Mouse (Mus musculus) NIH3T3 (cell line): ENCODE measurements around the gene Kcnab2.
A peak's percentile ranks its signal among the peaks of the same experiment; 100 is the strongest.

Source experiments
- DNase-seq: peaks from one replicate; pipeline ENCODE4 v3.0.0-alpha.2; 2012; ENCODE audit warnings: low read depth

The Kcnab2 gene

DNA sequence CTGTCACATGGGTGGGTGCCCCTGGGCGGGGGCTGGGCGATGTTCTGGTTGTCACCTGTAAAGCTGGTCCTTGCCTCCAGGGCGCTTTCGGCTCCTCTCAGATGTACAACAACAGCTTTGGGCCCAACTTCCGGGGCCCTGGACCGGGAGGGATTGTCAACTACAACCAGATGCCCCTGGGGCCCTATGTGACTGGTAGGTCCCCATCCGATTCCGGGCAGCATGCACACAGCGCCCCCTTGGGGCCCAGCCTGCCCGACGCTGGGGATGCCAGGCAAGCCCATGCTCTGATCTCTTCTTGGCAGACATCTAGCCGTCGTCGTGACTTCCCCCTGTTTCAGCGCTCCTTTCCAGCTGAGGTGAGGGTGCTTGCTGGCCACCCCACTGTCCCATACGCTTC lies 92.0 kb downstream of the Kcnab2 start:
- DNase-seq: no peak

DNA sequence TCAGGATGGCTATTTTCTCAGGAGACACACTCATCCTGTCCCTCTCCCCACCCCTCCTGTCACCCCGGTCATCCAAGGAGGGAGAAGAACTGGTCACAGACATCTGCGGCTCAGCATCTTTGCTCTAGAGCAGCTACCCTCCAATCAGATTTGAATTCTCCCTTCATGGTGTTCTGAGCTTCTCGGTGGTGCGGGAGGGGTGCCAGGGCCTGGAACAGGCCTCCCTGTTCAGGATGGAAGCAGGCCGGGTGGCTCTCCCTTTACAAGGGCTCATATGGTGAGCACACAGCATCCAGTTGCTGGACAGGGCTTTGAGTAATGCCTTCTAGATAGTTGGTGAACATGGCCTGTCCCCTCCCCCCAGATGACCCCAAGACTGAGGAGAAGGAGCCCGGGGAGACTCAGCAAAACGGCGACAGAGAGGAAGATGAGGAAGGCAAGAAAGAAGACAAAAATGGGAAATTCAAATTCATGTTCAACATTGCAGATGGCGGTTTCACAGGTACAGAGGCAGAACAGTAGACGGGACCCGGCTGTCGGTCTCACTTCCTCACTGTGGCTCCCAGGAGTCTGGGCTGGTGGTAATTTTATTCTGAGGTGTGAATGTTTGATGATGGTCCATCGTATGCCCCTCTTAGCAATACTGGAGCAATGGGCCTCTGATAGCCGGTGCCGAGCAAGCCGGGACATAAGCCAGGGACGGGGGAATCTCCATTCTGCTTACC lies 95.0 kb downstream of the Kcnab2 start:
- DNase-seq: no peak

DNA sequence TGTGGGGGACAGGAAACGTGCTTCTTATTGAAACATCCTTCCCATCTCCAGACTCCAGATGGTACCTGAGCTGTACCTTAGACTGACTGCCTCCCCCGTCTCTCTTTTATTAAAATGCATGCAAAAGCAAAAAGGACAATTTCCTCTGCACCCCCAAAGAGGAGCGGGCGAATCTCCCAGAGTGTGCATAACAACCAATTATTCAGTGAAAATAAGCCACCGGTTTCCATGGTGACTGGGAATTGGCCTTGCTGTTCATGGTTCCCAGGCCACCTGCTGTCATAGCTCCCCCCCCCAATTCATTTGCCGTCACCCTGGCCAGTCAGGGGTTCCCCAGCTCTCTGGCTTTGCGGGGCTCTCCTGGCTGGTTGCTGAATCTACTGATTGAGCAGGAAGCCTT lies 112.4 kb downstream of the Kcnab2 start:
- no peak for DNase-seq

DNA sequence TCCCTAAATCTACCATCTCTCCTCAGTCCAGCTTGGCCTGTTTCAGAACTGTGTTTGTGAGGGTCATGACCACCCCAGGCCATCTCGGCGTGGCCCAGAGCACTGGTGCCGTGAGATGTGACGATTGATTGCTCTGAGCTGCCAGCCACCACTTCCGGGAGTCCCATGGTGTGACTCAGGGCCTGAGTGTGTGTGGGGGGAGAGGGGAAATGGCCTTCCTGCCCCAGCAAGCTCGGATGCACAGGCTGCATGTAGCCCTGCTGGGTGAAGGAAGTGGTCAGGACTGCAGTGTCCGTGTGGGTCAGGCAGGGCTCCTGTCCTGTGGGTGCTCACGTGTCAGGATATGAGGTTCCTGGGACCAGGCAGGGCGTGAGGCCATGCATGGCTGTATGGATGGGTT lies 115.5 kb downstream of the Kcnab2 start:
- peak; percentile 44 for DNase-seq

DNA sequence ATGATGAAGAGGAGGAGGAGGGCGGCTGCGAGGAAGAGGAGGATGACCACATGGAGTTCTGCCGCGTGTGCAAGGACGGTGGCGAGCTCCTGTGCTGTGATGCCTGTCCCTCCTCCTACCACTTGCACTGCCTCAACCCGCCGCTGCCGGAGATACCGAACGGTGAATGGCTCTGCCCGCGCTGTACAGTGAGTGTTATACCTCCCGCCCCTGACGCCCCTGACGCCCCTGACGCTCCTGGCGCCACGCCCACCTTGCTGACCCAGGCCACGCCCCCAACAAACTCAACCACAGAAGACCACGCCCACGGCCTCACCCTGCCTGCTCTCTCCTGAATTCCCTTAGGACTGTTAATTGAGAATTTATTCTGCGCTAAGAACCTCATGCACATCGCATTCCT lies 116.8 kb downstream of the Kcnab2 start:
- no peak for DNase-seq

DNA sequence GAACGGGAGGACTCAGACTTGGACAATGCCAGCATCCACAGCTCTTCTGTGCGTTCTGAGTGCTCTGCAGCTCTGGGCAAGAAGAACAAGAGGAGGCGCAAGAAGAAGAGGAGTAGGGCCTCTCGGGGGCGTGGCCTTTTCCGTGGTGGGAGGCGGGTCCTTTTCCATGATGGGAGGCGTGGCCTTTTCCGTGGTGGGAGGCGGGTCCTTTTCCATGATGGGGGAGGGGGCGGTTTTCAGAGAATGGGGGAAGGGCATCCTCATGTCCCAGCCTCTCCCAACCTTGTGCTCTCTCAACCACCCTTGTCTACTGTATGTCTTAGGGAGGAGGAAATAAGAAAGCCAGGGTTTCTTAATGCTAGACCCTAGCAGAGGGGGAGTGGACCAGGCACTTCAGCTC lies 118.0 kb downstream of the Kcnab2 start:
- DNase-seq: no peak

DNA sequence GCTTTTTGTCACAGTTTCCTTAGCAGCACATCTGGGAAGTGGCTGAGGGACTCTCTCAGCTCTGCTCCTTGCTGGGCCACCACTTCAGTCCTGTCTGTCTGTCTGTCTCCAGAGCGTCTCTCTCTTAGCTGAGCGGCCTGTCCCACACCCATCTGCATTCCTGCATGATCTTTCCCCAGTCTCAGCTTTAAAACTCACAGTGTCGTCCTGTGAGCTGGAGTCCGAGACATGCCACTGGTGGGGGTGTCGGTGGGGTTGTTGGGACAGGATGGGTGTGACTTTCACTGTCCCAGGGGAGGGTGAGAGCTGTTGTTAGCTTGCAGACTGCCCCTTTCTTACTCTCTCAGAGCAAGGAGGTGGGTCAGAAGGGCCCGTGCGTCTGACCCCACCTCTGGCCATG lies 122.0 kb downstream of the Kcnab2 start:
- DNase-seq: no peak

DNA sequence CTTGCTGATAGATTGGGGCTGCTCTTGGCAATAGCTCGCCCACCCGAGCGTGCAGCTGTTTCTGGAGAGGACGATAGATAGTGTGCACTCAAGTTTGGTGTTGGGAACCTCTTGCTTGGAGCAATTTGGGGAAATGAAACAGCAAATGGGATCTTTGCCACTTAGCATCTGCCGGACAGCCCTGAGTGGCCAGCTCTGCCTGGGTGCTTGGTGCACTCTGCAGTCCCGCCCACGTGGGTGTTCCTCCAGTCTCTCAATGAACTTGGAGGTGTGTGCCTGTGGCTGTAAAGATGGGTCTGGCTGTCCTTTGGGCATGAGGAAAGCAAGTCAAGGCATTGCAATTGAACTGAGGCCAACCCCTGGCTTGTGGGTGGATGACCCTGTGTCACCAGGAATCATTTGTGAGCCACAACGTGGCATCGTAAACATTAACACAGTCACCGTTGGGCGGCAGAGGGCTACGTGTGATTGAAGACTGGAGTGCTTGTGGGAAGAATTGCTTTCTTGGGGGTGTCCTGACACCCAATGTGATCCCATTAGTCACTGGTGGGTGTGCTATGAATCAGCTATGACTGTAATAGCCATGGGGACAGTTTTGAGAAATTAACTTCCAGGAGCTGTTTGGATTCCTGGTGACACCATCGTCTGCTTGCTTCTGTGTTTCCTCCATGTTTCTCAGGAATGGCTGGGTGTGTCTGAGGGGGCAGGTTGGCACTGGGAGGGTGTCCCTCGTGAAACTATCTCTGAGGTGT lies 123.6 kb downstream of the Kcnab2 start:
- peak; percentile 18 for DNase-seq

DNA sequence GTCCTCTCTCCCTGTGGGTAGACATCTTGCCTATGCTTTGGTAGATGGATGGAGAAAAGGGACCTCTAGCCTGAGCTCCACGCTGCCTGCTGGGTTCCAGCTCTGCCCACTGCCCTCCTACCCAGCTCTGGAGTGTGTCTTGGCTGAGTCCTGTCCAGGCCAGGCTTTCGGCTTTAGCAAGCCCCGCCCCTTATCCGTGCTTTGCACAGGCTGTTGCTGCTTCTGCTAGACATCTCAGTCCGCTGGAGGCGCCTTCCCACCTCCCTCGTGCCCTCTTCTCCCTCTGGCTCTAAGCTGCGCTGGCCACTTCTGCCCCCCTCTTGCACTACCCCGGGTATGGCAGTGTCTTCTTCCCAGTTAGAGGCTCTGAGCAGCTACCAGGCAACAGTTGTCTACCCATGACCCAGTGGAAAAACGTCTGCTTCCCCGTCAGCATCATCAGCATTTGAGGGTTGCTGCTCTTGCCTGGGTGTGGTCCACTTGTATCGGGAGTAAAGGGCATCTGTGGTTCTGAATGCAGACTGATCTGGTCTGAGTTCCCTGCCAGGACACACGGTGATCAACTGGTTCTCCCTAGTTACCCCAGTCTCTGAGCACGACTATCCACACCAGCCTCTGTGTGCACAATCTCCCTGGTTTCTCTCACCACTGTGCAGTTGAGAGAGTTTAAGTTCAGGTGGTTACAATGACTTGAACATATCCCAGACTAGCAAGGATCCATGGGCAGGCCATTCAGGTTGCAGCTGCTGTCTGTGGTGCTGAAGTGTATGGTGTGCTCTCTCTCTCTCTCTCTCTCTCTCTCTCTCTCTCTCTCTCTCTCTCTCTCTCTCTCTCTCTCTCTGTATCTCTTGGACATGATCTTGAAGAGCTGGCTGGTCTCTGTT lies 126.0 kb downstream of the Kcnab2 start:
- DNase-seq: peak; percentile 63

DNA sequence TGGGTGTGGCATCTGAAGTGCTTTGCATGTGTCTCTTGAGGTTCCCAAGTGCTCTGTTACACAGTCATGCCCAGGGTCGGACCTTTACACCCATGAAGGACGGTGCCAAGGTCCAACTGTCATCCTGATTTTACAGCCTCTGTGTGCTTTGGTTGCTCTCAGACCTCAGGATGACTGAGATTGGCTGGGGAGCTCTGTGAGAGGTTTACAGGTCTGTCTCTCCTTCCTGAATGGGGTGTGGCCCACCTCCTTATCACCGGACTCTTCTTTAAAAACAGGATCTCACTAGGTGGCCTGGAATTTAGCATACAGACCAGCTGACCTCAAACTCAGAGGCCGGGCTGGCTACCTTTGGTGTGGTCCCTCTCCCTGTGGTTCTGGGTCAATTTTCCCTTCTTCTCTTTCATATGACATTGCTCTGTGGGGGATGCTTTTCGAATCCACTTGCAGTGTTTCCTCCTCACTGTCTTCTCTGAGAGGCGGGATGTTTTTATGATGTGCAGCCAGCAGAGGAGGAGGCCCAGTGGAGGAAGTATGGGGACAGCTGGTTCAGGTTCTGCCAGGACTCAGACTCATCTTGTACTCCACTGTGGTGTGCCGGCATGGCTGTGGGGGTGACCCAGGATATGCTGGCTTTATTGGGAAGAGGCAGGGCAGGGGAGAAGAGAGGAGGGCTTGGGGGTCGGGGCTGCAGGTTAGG lies 126.8 kb downstream of the Kcnab2 start:
- DNase-seq: no peak

DNA sequence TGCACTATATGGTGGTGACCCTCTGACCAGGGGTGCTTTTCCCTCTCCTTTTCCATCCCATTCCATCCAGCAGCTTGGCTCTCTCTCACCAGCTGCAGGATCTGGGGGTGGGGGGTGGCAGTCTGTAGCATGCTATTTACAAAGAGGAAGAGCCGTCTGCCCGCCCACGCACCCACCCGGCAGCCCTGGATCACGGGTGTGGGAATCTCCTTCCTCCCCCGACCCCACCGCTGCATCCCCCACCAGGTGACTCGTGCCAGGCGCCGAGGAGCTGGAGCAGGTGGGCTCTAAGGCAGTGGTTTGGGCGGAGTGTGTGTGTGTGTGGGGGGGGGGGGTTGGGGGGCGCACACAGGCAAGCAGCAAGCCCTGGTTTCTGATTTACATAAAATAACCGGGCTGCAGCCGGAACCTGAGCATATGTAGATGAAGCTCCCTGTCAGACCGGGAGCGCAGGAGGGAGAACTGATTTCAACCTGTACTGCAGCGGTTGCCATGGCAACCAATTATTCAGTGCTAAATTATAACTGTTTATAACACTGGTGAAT lies 127.8 kb downstream of the Kcnab2 start:
- peak; percentile 43 for DNase-seq

DNA sequence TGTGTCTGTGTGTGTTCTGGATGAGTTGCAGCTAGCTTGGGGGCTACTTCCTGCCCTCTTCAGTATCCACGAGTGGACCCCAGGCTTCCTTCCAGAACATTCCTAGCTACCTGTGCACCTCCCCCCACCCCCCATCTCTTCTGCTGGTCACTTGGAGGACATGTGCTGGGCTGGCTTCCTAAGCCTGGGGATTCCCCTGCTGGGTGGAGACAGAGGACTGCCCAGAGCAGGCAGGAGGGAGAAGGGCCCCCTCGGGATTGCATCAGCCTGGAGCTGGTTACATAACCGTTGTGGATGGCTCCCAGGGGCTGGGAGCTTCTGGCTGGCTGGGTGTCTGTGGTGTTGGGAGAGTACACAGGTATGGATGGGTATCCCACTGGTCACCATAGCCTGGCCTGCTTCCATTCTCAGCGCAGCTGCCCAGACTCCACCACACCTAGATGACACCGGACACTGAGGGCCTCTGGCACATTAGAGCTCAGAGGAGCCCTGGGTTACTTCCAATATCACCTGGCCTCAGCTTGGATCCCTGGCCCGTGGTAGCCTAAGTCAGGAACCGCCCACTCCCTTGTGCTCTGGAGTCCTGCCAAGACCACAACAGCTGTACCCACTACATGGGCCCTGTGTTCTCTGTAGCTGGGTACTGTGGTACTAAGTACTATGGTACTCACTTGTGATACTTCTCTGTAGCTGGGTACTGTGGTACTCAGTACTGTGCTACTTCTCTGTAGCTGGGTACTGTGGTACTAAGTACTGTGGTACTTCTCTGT lies 132.4 kb downstream of the Kcnab2 start:
- DNase-seq: peak; percentile 88

DNA sequence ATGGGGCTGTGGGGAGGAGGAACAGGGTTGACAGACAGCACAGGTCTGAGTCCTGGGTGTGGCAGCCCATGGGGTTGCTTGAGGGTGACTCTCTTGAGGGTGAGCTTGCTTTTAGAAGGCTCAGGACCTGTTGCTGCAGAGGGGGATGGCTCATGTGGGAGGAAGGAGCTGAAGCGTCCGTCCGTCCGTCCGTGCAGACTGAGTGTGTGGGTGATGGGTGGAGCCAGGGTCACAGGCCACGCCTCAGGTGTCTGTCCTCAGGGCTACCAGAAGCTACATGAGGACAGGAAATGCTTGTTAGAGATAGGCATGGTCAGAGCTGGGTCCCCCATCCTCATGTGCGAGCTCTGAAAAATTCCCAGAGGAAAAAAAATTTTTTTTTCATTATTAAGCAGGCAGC lies 133.0 kb downstream of the Kcnab2 start:
- DNase-seq: no peak

DNA sequence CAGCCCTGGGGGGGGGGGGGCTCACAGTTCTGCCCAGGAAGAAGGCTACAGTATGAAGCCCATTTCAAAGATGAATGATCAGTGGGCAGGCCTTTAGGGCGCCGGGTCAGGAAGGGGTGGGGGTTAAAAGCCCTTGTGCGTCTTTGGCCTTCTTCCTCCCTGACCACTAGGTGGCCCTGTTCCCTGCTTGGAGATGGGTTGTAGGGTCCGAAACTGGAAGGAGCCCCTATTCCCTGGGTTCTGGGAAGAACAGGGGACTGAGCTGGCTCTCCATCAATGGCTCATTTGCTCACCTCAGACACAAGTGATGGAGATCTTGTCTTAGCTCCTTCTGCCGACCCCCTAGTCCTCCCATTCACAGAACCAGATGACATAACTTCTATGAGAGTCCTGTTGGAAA lies 134.4 kb downstream of the Kcnab2 start:
- peak; percentile 62 for DNase-seq
